Mouse (Mus musculus) ES-Bruce4 (cell line): ENCODE measurements around the gene Alas2.

ENCODE experiments used
- CTCF ChIP-seq: IDR thresholded peaks from one replicate; pipeline ENCODE4 v1.8.1; 2011; ENCODE audit warnings: low read depth, low read length
- EP300 ChIP-seq: IDR thresholded peaks from 2 replicates; pipeline ENCODE4 v1.6.1; 2011; ENCODE audit warnings: low read depth, low read length; ENCODE audit not compliant: insufficient read depth
- POLR2A ChIP-seq: IDR thresholded peaks from one replicate; pipeline ENCODE4 v1.8.1; 2011; ENCODE audit warnings: low read length; ENCODE audit not compliant: insufficient read depth

GRCm38 (mm10) chrX:150508696-150509095 is 38.5 kb upstream of the Alas2 start:
- TF ChIP-seq CTCF (no peak), POLR2A (no peak), EP300 (no peak)
